Mouse (Mus musculus) mouse trophoblast stem cell (cell line): Measurements from ENCODE around the gene Olfr1150-ps1.

Experiments used
- in situ Hi-C, 2 experiments: fragments of 300-500 bp; cut with MseI, MboI; formaldehyde crosslinking; loops; 2 replicates in 1 of 2; 3 replicates in 1 of 2; pipeline ENCODE4 v1.15.1; 2025

Gene Olfr1150-ps1

GRCm38 (mm10) chr2:87843693-87844092 lies at the start of gene Olfr1150-ps1:
Olfr1150-ps1 (plus strand) TSS chr2:87843993.
- in situ Hi-C loops = no loop called here

- in situ Hi-C loops = no loop called here
Measured at GRCm38 (mm10) chr2:87800292-87800691, 43.5 kb upstream of the Olfr1150-ps1 start, which contains the start of gene Olfr1143. Olfr1143 (plus strand) TSS chr2:87800592.

- in situ Hi-C loops = no loop called here
Measured at GRCm38 (mm10) chr2:87809522-87809921, 34.3 kb upstream of the Olfr1150-ps1 start, which contains the start of gene Olfr1145. Olfr1145 (plus strand) TSS chr2:87809822.

- in situ Hi-C loops = no loop called here
Measured at GRCm38 (mm10) chr2:87830233-87830632, 13.6 kb upstream of the Olfr1150-ps1 start, which contains the start of gene Olfr1148. Olfr1148 (plus strand) TSS chr2:87830533.

- in situ Hi-C loops = no loop called here
Measured at GRCm38 (mm10) chr2:87855562-87855961, 11.8 kb downstream of the Olfr1150-ps1 start, which contains the start of gene Olfr1151. Olfr1151 (plus strand) TSS chr2:87855862.

GRCm38 (mm10) chr2:87866192-87866591 lies 22.4 kb downstream of the Olfr1150-ps1 start, which contains the start of gene Olfr1152:
Olfr1152 (plus strand) TSS chr2:87866492.
- in situ Hi-C loops = no loop called here

GRCm38 (mm10) chr2:87894662-87895061 lies 50.9 kb downstream of the Olfr1150-ps1 start, which contains the start of gene Olfr1153:
Olfr1153 (plus strand) TSS chr2:87894962.
- in situ Hi-C loops = no loop called here
